Mouse (Mus musculus) G1E (cell line): ENCODE data around the gene Dhx16.

Source experiments
- CTCF ChIP-seq: IDR thresholded peaks from 2 replicates; pipeline ENCODE4 v1.5.1; 2012; ENCODE audit warnings: low read depth, low read length, inconsistent platforms, mixed read lengths
- TAL1 ChIP-seq: conservative IDR thresholded peaks from 2 replicates; pipeline ENCODE4 v1.6.1; 2012; ENCODE audit warnings: low read depth, low read length, inconsistent platforms, mixed read lengths

GRCm38 (mm10) chr17:35838122-35838544, 41.5 kb upstream of the Dhx16 start, which contains the start of gene Tubb5:
- TF ChIP-seq CTCF (no peak), TAL1 (no peak)
